Mouse (Mus musculus): ENCODE measurements around the gene Vwa8. TPM values are rescaled to one million over a fixed set of nuclear protein-coding genes. Genes with fewer than 3 reads are reported as not detected.

Gene Vwa8
- total RNA-seq, 1 experiment: 9.8 TPM

GRCm38 (mm10) chr14:78896252-78896651 is 47.4 kb downstream of the Vwa8 start:
- Histone ChIP-seq H3K4me3 (ENCODE audit: insufficient read depth in 1 of 2, low read depth in 1 of 2, low read length in 2 of 2, poor library complexity in 1 of 2, severe bottlenecking in 1 of 2) (no peak overlapping the region), H3K27ac (ENCODE audit: insufficient read depth, low read depth, low read length, poor library complexity, severe bottlenecking) (no peak overlapping the region), H3K9ac (ENCODE audit: insufficient read depth, low read depth, low read length, poor library complexity, severe bottlenecking) (no peak overlapping the region), H3K36me3 (ENCODE audit: control insufficient read depth, insufficient read depth, low read length, poor library complexity, severe bottlenecking) (no peaks in the 10 kb centered on the region), H3K9me3 (ENCODE audit: control insufficient read depth, insufficient read depth, low read depth, low read length) (no peaks in the 10 kb centered on the region), H3K4me1 (ENCODE audit: control insufficient read depth in 2 of 2, insufficient read depth in 2 of 2, low read length in 2 of 2, poor library complexity in 1 of 2) (no peaks in the 10 kb centered on the region)
- DNase-seq (ENCODE audit: low read depth, low spot score): no peak
- in situ Hi-C loops (cut with MboI; ENCODE audit: low sequenced_read_pairs in 2 of 2, unreplicated experiment in 2 of 2): no loop called here
- no peak for TF ChIP-seq HCFC1 (IDR thresholded peaks at IDR 0.05; ENCODE audit: borderline replicate concordance, insufficient read depth, low read length)
- TF ChIP-seq ZNF384 (IDR thresholded peaks at IDR 0.05; ENCODE audit: low read depth, low read length): no peak
- no peak for TF ChIP-seq MAFK (IDR thresholded peaks at IDR 0.05; ENCODE audit: insufficient read depth, low read depth, low read length)
- TF ChIP-seq CHD2 (IDR thresholded peaks at IDR 0.05; ENCODE audit: low read depth, low read length): no peak
- no peak for TF ChIP-seq ZC3H11A (IDR thresholded peaks at IDR 0.05; ENCODE audit: borderline replicate concordance, low read depth, low read length)

GRCm38 (mm10) chr14:78900770-78901169 is 51.9 kb downstream of the Vwa8 start:
- DNase-seq (ENCODE audit: low read depth, low spot score): no peak
- H3K36me3 ChIP-seq (ENCODE audit: control insufficient read depth, insufficient read depth, low read length, poor library complexity, severe bottlenecking): no peaks in the 10 kb centered on the region
- no peak overlapping the region for H3K9ac ChIP-seq (ENCODE audit: insufficient read depth, low read depth, low read length, poor library complexity, severe bottlenecking)
- no peak overlapping the region for H3K4me3 ChIP-seq (ENCODE audit: insufficient read depth in 1 of 2, low read depth in 1 of 2, low read length in 2 of 2, poor library complexity in 1 of 2, severe bottlenecking in 1 of 2)
- no peaks in the 10 kb centered on the region for H3K4me1 ChIP-seq (ENCODE audit: control insufficient read depth in 2 of 2, insufficient read depth in 2 of 2, low read length in 2 of 2, poor library complexity in 1 of 2)
- H3K27ac ChIP-seq (ENCODE audit: insufficient read depth, low read depth, low read length, poor library complexity, severe bottlenecking): no peak overlapping the region
- TF ChIP-seq MAFK (IDR thresholded peaks at IDR 0.05; ENCODE audit: insufficient read depth, low read depth, low read length) (no peak), ZC3H11A (IDR thresholded peaks at IDR 0.05; ENCODE audit: borderline replicate concordance, low read depth, low read length) (no peak), HCFC1 (IDR thresholded peaks at IDR 0.05; ENCODE audit: borderline replicate concordance, insufficient read depth, low read length) (no peak), ZNF384 (IDR thresholded peaks at IDR 0.05; ENCODE audit: low read depth, low read length) (no peak), CHD2 (IDR thresholded peaks at IDR 0.05; ENCODE audit: low read depth, low read length) (no peak)
- in situ Hi-C loops (cut with MboI; ENCODE audit: low sequenced_read_pairs in 2 of 2, unreplicated experiment in 2 of 2): no loop called here
- H3K9me3 ChIP-seq (ENCODE audit: control insufficient read depth, insufficient read depth, low read depth, low read length): no peaks in the 10 kb centered on the region

- in situ Hi-C loops (cut with MboI; ENCODE audit: low sequenced_read_pairs in 2 of 2, unreplicated experiment in 2 of 2): no loop called here
- Histone ChIP-seq H3K27ac (ENCODE audit: insufficient read depth, low read depth, low read length, poor library complexity, severe bottlenecking) (no peak overlapping the region), H3K4me1 (ENCODE audit: control insufficient read depth in 2 of 2, insufficient read depth in 2 of 2, low read length in 2 of 2, poor library complexity in 1 of 2) (no peaks in the 10 kb centered on the region), H3K36me3 (ENCODE audit: control insufficient read depth, insufficient read depth, low read length, poor library complexity, severe bottlenecking) (0 out of 2 replicates have a peak, but pooled peaks cover 3% of the 10 kb centered on the region), H3K9me3 (ENCODE audit: control insufficient read depth, insufficient read depth, low read depth, low read length) (no peaks in the 10 kb centered on the region), H3K9ac (ENCODE audit: insufficient read depth, low read depth, low read length, poor library complexity, severe bottlenecking) (no peak overlapping the region), H3K4me3 (ENCODE audit: insufficient read depth in 1 of 2, low read depth in 1 of 2, low read length in 2 of 2, poor library complexity in 1 of 2, severe bottlenecking in 1 of 2) (no peak overlapping the region)
- DNase-seq (ENCODE audit: low read depth, low spot score): no peak
- TF ChIP-seq ZNF384 (IDR thresholded peaks at IDR 0.05; ENCODE audit: low read depth, low read length) (no peak), CHD2 (IDR thresholded peaks at IDR 0.05; ENCODE audit: low read depth, low read length) (no peak), ZC3H11A (IDR thresholded peaks at IDR 0.05; ENCODE audit: borderline replicate concordance, low read depth, low read length) (no peak), MAFK (IDR thresholded peaks at IDR 0.05; ENCODE audit: insufficient read depth, low read depth, low read length) (no peak), HCFC1 (IDR thresholded peaks at IDR 0.05; ENCODE audit: borderline replicate concordance, insufficient read depth, low read length) (no peak)
Observed at GRCm38 (mm10) chr14:78908205-78908863, 59.5 kb downstream of the Vwa8 start.

- TF ChIP-seq ZC3H11A (IDR thresholded peaks at IDR 0.05; ENCODE audit: borderline replicate concordance, low read depth, low read length) (no peak), ZNF384 (IDR thresholded peaks at IDR 0.05; ENCODE audit: low read depth, low read length) (no peak)
- in situ Hi-C loops (cut with MboI; ENCODE audit: low sequenced_read_pairs in 2 of 2, unreplicated experiment in 2 of 2): no loop called here
- H3K27ac ChIP-seq (ENCODE audit: insufficient read depth, low read depth, low read length, poor library complexity, severe bottlenecking): no peak overlapping the region
Observed at GRCm38 (mm10) chr14:78912076-78912475, 63.2 kb downstream of the Vwa8 start.

GRCm38 (mm10) chr14:78914180-78914579 is 65.3 kb downstream of the Vwa8 start:
- DNase-seq (ENCODE audit: low read depth, low spot score): no peak
- H3K9ac ChIP-seq (ENCODE audit: insufficient read depth, low read depth, low read length, poor library complexity, severe bottlenecking): no peak overlapping the region
- no peaks in the 10 kb centered on the region for H3K9me3 ChIP-seq (ENCODE audit: control insufficient read depth, insufficient read depth, low read depth, low read length)
- H3K27ac ChIP-seq (ENCODE audit: insufficient read depth, low read depth, low read length, poor library complexity, severe bottlenecking): no peak overlapping the region
- H3K4me3 ChIP-seq (ENCODE audit: insufficient read depth in 1 of 2, low read depth in 1 of 2, low read length in 2 of 2, poor library complexity in 1 of 2, severe bottlenecking in 1 of 2): no peak overlapping the region
- no peak for TF ChIP-seq CHD2 (IDR thresholded peaks at IDR 0.05; ENCODE audit: low read depth, low read length)
- TF ChIP-seq MAFK (IDR thresholded peaks at IDR 0.05; ENCODE audit: insufficient read depth, low read depth, low read length): no peak
- no peak for TF ChIP-seq ZNF384 (IDR thresholded peaks at IDR 0.05; ENCODE audit: low read depth, low read length)
- TF ChIP-seq HCFC1 (IDR thresholded peaks at IDR 0.05; ENCODE audit: borderline replicate concordance, insufficient read depth, low read length): no peak
- no peak for TF ChIP-seq ZC3H11A (IDR thresholded peaks at IDR 0.05; ENCODE audit: borderline replicate concordance, low read depth, low read length)
- no peaks in the 10 kb centered on the region for H3K4me1 ChIP-seq (ENCODE audit: control insufficient read depth in 2 of 2, insufficient read depth in 2 of 2, low read length in 2 of 2, poor library complexity in 1 of 2)
- in situ Hi-C loops (cut with MboI; ENCODE audit: low sequenced_read_pairs in 2 of 2, unreplicated experiment in 2 of 2): no loop called here
- 0 out of 2 replicates have a peak, but pooled peaks cover 3% of the 10 kb centered on the region for H3K36me3 ChIP-seq (ENCODE audit: control insufficient read depth, insufficient read depth, low read length, poor library complexity, severe bottlenecking)

More at GRCm38 (mm10) chr14:78912076-78912475, 63.2 kb downstream of the Vwa8 start:
- DNase-seq (ENCODE audit: low read depth, low spot score): no peak
- Histone ChIP-seq H3K4me3 (ENCODE audit: insufficient read depth in 1 of 2, low read depth in 1 of 2, low read length in 2 of 2, poor library complexity in 1 of 2, severe bottlenecking in 1 of 2) (no peak overlapping the region), H3K4me1 (ENCODE audit: control insufficient read depth in 2 of 2, insufficient read depth in 2 of 2, low read length in 2 of 2, poor library complexity in 1 of 2) (no peaks in the 10 kb centered on the region), H3K9me3 (ENCODE audit: control insufficient read depth, insufficient read depth, low read depth, low read length) (no peaks in the 10 kb centered on the region), H3K9ac (ENCODE audit: insufficient read depth, low read depth, low read length, poor library complexity, severe bottlenecking) (no peak overlapping the region), H3K36me3 (ENCODE audit: control insufficient read depth, insufficient read depth, low read length, poor library complexity, severe bottlenecking) (0 out of 2 replicates have a peak, but pooled peaks cover 3% of the 10 kb centered on the region)

Measured in ES-E14 (cell line).